Mouse (Mus musculus) granulocyte monocyte progenitor cell, adult 5-6 weeks (primary cell): ENCODE data around the gene Rab40c. TPM values are rescaled to one million over a fixed set of nuclear protein-coding genes. Genes with fewer than 3 reads are reported as not detected.

Source experiments
- ATAC-seq: replicated peaks from 2 replicates; pipeline ENCODE4 v1.8.0; 2016; ENCODE audit warnings: mild to moderate bottlenecking, moderate TSS enrichment, inconsistent platforms; ENCODE audit not compliant: poor library complexity, severe bottlenecking
- total RNA-seq, 2 experiments: library from RNA; stranded (forward) in 1 of 2; stranded (reverse) in 1 of 2; fragments of 200-712, 200-1000 nt in 1 of 2; fragments of >200 nt in 1 of 2; fragmentation: Nextera tagmentation in 1 of 2; gene quantifications; 2 replicates each; pipeline ENCODE4 v1.2.3; 2014 to 2017

The Rab40c gene
- total RNA-seq (2014; fragmentation: Nextera tagmentation) (9.4 and 15.9 TPM in 2 replicates), total RNA-seq (2017) (7.2 and 11.8 TPM in 2 replicates)

DNA sequence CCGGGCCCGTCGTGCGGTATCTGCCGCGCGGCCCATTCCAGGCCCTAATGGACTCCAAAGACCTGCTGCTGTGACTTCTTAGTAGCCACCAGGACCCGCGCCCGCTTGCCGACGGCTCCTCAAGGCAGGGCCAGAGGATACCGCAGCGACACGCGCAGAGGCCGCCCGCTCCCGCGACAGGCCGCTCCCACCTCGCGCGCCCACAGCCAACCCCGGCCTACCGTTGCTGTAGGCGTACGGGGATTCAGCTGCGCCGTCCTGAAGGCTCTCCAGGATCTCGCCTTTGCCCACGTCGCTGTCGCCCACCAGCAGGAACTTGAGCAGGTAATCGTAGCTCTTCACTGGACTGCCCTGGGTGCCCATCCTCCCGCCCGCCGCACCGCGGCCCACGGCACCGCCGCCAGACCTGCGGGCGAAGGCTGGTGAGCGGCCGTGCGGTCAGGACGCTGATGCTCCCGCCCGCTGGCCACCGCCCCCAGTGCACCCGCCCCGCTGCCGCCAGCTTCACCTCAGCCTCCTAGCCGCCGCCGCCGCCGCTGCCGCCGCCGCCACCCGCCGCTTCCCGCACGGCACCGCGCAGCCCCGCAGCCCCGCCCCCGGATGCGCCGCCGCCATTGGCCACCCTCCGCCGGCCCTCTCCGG is at the start of gene Rab40c:
Gene Rab40c, minus strand, starts transcription at position 584 of the 642 bp plus-strand sequence.
- no peak for ATAC-seq

GRCm38 (mm10) chr17:25968176-25968575 is 48.6 kb upstream of the Rab40c start:
- ATAC-seq: no peak

GRCm38 (mm10) chr17:25967652-25968051 is 48.1 kb upstream of the Rab40c start:
- ATAC-seq: no peak

GRCm38 (mm10) chr17:25964271-25964670 is 44.7 kb upstream of the Rab40c start:
- no peak for ATAC-seq

DNA sequence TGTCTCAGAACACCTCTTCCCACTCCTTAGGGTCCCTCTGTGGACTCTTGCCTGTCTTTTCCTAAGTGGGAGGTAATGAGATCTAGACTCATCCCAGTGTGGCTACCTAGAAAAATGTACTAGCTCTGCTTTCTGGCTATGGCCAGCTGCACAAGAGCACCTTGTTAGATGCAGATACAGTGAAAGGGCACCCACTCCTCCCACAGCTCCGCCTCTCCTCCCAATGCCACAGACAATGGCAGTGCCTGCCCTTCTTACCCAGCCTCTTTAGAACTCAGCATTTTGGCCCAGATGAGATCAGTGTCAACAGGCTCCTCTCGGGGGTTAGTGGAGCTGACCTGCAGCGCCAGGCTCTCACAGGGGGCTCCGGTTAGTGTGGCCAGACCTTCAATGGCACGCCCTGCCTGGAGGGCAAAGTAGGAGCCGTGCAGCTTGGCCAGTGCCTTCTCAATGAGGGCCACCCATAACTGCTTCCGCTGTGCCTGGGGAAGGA is 42.9 kb upstream of the Rab40c start:
- no peak for ATAC-seq

DNA sequence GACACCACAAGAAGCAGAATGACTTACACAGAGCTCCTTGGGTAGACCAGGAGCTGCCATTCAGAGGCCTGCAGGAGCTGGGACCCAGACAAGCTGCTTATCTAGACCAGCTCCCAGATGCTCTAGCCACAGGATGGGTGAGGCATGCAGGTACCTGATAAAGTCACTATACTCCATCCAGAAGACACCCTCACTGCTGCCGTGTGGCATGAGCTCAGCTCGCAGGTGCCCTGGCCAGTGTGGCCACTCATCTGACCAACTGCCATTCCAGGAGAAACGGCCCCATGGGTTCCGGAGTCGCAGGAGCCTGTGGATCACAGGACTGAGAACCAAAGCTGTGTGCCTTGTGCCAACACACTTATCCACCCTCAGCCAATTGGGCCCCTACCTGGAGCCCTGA is 42.0 kb upstream of the Rab40c start:
- no peak for ATAC-seq

GRCm38 (mm10) chr17:25959630-25960467 is 40.3 kb upstream of the Rab40c start:
- ATAC-seq: no peak

GRCm38 (mm10) chr17:25958771-25959494 is 39.4 kb upstream of the Rab40c start:
- no peak for ATAC-seq

GRCm38 (mm10) chr17:25957586-25958051 is 38.1 kb upstream of the Rab40c start:
- no peak for ATAC-seq

DNA sequence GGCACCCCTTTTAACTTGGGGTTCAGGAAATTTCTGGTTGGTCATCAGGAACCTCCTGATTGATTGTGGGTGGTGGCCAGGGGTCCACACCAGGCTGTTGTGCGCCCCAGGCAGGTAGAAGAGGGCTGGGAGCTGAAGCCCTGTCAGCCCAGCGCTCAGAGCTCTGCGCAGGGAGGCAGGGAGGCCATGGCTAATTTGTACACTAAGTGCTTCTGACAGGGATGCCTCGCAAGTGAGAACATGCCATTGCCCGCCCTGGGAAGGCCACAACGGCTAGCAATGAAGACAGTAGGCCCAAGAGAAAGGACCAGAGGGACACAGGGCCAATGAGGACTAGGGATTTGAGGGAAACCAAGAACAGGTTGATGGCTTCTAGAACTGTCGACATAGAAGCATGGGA is 37.1 kb upstream of the Rab40c start:
- no peak for ATAC-seq

DNA sequence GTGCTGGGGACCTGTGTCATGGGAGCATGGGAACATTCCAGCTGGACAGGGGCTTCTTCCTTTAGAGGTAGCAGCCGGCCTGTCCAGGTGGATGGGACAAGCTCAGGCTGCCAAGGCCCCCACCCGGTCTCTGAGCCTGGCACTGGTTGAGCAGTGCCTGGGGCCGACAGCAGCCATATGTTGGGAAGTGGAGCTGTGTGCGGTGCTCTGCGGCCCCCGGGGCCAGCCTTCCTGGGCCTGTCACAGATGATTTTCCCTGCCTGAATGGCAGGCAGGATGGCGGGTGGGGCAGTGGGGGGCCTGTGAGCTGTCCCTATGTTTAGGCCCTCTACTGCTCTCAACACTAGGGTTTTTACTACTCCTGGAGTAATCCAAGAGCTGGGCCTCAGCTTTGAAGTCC is 36.7 kb upstream of the Rab40c start:
- no peak for ATAC-seq

- ATAC-seq: no peak
Measured at GRCm38 (mm10) chr17:25955736-25956135, 36.2 kb upstream of the Rab40c start.

DNA sequence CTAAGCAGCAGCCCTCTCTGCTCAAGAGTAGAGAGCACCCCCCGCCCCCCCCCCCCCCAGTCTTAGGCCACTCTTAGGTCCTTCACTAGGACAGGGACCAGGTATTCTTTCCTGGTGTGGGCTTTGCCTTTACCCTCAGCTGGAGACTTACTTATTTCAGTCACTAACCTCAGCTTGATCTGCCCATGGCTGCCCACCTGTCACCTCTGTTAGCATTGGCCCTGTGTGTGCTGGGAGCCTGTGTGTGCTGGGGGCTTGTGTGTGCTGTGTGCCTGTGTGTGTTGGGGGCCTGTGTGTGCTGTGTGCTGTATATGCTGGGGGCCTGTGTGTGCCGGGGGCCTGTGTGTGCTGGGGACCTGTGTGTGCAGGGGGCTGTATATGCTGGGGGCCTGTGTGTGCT is 35.1 kb upstream of the Rab40c start:
- no peak for ATAC-seq

DNA sequence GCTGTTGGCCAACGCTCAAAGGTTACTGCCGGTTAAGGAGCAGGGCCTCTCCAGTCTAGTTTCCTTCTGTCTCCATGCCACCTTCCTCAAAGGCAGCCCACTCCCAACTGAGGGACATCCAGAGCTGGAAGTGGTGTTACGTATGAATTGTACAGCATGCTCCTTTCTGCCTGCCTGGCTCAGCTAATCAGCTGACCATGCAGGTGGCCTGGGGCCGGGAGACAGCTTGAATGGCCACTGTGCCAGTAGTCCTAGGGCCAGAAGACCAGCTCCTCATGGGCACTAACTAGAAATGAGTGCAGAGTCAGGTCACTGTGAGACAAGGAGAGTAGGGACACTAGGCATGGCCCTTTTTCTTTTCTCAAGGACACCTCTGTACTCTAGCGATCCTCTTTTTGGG is 33.6 kb upstream of the Rab40c start:
- ATAC-seq: no peak

DNA sequence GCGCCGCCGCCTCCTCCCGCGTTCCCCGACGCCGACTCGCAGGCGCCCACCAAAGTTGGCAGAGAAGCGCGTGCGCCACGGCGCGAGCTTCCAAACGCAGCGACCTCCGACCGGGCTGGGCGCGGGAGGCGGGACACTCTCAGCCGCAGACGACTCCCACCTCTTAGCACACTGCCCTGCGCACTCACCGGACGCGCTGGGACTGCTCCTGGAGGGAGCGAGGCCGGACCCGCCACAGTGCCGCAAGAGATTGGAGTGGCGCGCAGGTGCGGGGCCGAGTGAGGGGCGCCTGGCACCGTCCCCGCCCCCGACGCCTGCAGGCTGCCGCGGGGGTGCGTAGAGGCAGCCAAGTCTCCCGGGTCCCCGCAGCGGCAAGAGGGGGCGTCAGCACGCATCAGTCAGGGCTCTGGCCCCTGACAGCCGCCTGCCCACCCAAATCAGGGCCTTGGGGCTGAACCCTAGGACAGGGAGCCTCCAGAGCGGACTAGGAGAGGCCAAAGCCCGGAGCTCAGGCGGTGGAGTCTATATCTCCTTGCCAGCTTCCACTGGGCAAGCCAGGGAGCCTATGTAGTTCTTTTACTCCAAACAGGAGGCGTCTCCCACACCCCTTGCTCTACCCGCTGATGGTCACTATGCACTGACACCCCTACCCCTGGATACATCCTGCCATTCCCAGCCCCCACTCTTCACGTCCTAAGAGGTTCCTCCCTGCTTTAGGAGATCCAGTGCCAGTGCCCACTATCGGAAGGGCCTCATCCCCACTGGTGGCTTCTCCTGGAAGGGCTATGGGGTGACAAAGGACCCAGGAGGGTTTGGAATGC is 32.5 kb upstream of the Rab40c start, which contains the start of gene A930017K11Rik:
Gene A930017K11Rik, minus strand, starts transcription at position 763 of the 821 bp plus-strand sequence.
- peak; percentile 41; the same call in 1 of the 2 replicates for ATAC-seq

GRCm38 (mm10) chr17:25951225-25951802 is 31.8 kb upstream of the Rab40c start:
- ATAC-seq: 0 out of 2 replicates have a peak, but pooled peaks have one; percentile 8

DNA sequence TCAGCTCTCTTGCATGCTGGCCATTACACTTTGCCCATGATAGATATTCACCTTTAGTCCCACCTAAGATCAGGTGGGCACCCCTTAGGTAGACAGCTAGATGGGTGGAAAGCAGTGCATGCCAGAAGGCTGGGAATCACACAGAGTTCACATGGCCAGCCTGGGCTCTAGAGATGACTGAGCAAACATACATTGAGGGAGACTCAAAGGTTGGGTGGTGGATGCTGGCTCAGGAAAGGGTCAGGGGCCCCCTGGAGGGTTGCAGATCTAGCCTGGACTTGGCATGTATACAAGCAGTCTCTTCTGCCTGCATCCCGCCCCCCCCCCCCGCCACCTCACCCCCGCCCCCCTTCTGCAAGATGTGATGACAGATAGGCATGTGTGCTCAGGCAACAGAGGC is 31.2 kb upstream of the Rab40c start:
- ATAC-seq: no peak

GRCm38 (mm10) chr17:25949981-25950380 is 30.5 kb upstream of the Rab40c start:
- no peak for ATAC-seq

DNA sequence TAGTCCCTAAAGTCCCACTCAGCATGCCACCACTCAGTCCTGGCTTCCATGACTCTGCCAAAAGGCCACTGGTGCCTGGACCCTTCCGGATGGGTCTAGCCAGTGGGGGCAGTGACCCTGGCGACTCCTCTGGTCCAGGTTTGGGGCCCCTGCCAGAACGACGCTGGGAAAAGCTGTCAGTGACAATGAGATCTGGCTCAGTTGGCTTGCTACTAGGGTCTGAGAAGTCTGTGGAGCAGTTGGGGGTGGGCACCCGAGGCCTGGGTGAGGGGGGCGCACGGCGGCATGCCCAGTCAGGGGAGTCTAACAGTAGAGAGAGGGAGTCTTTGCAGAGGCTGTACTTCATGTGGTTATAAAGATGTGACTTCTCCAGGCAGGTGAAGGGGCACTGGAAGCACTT is 28.5 kb upstream of the Rab40c start:
- no peak for ATAC-seq
